Mouse (Mus musculus) forebrain, embryonic 16.5 days (tissue): ENCODE measurements around the gene Cadm3. TPM values are rescaled to one million over a fixed set of nuclear protein-coding genes. Genes with fewer than 3 reads are reported as not detected.

Experiments
- ATAC-seq: fragments of 200-750 bp; cut with Nextera tagmentation; 2 replicates; pipeline ENCODE4 v1.8.0; 2017; ENCODE audit warnings: mild to moderate bottlenecking, moderate library complexity
- H3K27ac ChIP-seq: fragments of 300-500 bp; sonication (generic); 2 replicates; pipeline ENCODE4 v1.5.1; 2014; ENCODE audit warnings: low read length, control low read depth
- H3K27me3 ChIP-seq: fragments of 300-500 bp; sonication (generic); replicated peaks from 2 replicates; pipeline ENCODE4 v1.6.1; 2014; ENCODE audit warnings: low read length; ENCODE audit not compliant: control insufficient read depth, insufficient read depth
- H3K36me3 ChIP-seq: fragments of 300-500 bp; sonication (generic); 2 replicates; pipeline ENCODE4 v1.6.1; 2014; ENCODE audit not compliant: control insufficient read depth, insufficient read depth
- H3K4me1 ChIP-seq: fragments of 300-500 bp; sonication (generic); replicated peaks from 2 replicates; pipeline ENCODE4 v1.6.1; 2014; ENCODE audit warnings: low read length; ENCODE audit not compliant: control insufficient read depth, insufficient read depth
- H3K4me2 ChIP-seq: fragments of 300-500 bp; sonication (generic); 2 replicates; pipeline ENCODE4 v1.6.1; 2014; ENCODE audit warnings: mild to moderate bottlenecking, low read length, control low read depth
- H3K4me3 ChIP-seq: fragments of 300-500 bp; sonication (generic); replicated peaks from 2 replicates; pipeline ENCODE4 v1.5.1; 2014; ENCODE audit warnings: mild to moderate bottlenecking, low read length, control low read depth
- H3K9ac ChIP-seq: fragments of 300-500 bp; sonication (generic); replicated peaks from 2 replicates; pipeline ENCODE4 v1.6.1; 2014; ENCODE audit warnings: low read depth, low read length, control low read depth
- H3K9me3 ChIP-seq: fragments of 300-500 bp; sonication (generic); 2 replicates; pipeline ENCODE4 v1.6.1; 2016; ENCODE audit warnings: low read length; ENCODE audit not compliant: control insufficient read depth
- WGBS: fragments of 180-500 bp; shearing (Covaris S2); extraction: QIAGEN DNeasy Blood & Tissue Kit; methylation state at CpG from one replicate; pipeline ENCODE4 v1.1.7; 2014; 5-methylcytosine and 5-hydroxymethylcytosine counted together
- polyA plus RNA-seq: library from polyadenylated mRNA; unstranded; fragments of >200 nt; fragmentation: Nextera tagmentation; extraction: Ambion mirVana; gene quantifications from 2 replicates; pipeline ENCODE4 v1.2.1, GENCODE M21; 2015

The Cadm3 gene
- 33.8 and 47.1 TPM in 2 replicates for polyA plus RNA-seq

DNA sequence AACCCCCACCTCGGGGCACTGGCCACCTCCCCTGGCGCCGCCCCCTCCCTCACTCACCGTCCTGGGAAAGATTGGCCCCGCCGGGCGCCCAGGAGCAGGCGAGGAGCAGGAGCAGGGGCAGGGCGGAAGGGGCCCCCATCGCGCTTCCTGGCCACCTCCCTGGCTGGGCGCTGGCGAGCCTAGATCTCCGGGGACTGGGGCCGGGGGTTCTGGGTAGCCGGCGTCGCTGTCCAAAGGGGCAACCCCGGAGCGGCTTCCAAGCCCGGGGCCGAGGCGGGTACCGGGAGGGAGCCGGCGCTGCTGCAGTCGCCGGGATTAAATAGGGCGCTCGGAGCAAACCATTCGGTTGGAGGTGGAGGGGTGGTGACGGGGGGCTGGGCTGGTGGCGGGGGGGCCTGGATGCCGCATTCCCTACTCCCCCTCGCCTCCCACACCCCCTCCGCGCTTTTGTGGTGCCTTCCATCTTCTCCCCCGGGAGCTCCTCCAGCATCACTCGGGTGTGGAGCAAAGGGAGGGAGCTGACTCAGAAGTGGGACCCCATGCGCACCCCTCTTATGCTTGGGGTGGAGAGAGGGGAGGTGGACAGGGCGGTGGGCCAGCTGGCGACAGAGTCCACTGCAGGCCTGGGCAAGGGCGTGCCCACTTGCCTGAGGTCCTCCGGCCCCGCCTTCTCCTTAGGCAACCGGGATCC is at the start of gene Cadm3:
TSS of gene Cadm3 (minus strand) at position 340 of the 691 bp plus-strand sequence.
- H3K36me3 ChIP-seq: no peaks in the 10 kb centered on the region
- peak; percentile 89 for ATAC-seq
- H3K9ac ChIP-seq: peak within 1 kb of the TSS; percentile 96
- H3K4me3 ChIP-seq: peak within 1 kb of the TSS; percentile 99
- 0% methylated on average over 28 of the region's 46 CpGs for WGBS
- H3K4me1 ChIP-seq: peaks cover 27% of the 10 kb centered on the region
- no peaks in the 10 kb centered on the region for H3K9me3 ChIP-seq
- no peaks in the 10 kb centered on the region for H3K27me3 ChIP-seq
- H3K4me2 ChIP-seq: peak within 1 kb of the TSS; percentile 79
- peak within 1 kb of the TSS; percentile 89 for H3K27ac ChIP-seq

DNA sequence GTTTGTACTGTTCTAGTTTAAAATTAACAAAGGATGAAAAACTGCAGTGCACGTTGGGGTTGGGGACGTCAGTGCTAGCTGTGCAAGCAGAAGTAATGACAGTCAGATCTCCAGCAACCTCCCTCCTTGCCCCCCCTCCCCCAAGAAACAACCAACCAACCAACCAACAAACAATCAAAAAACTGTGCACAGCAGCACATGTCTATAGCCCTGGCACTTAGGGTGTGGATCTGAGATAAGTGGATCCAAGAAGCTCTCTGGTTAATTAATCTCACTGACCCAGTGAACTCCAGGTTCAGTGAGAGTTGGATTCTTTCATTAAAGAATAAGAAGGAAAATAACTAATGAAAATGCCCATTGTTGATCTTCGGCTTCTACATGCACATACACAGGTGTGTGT is 47.1 kb upstream of the Cadm3 start:
- no peak for ATAC-seq
- Histone ChIP-seq H3K27me3 (no peaks in the 10 kb centered on the region), H3K9ac (no peak overlapping the region), H3K27ac (no peak overlapping the region), H3K4me1 (no peaks in the 10 kb centered on the region), H3K4me3 (no peak overlapping the region), H3K9me3 (no peaks in the 10 kb centered on the region), H3K4me2 (no peak overlapping the region), H3K36me3 (no peaks in the 10 kb centered on the region)
- WGBS: 61% methylated on average over 3 of the region's 3 CpGs

DNA sequence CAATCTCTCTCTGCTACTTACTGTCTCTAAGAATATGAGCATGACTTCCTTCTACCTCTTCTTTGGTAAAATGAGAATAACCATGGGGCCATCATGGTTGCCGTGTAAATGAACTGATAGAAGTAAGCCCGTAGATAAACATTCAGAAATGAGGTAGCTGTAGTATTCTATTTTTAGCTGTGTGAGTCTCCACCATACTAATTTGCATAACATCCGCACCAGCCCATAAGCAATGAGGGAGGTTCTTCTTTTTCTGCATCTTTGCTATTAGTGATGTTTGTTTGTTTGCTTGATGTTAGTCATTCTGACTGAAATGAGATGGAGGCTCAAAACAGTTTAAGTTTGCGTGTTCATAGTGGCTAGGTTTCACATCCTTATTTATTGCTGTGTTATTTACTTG is 44.4 kb upstream of the Cadm3 start:
- no peak for ATAC-seq
- Histone ChIP-seq H3K9ac (no peak overlapping the region), H3K4me2 (no peak overlapping the region), H3K9me3 (no peaks in the 10 kb centered on the region), H3K27ac (no peak overlapping the region), H3K4me3 (no peak overlapping the region), H3K36me3 (no peaks in the 10 kb centered on the region), H3K4me1 (no peaks in the 10 kb centered on the region), H3K27me3 (no peaks in the 10 kb centered on the region)
- WGBS: 82% methylated on average over 4 of the region's 4 CpGs

DNA sequence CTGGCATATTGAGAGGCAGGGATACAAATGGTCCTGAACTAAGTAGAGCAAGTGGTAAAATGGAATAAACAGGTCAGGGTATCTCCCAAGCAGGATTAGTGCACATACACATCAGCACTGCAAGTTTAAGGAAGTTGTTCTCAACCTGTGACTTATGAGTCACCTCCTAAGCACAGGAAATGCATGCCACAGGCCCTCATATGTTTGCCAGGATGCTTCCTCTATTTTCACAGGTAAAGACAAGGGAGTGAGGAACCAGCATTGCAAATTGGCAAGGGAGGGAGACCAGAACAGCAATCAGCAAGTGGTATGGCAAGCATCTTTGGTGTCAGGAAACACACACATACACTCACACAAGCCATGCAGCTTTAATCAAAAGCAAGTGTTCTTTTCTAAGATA is 41.6 kb upstream of the Cadm3 start:
- no peak for ATAC-seq

DNA sequence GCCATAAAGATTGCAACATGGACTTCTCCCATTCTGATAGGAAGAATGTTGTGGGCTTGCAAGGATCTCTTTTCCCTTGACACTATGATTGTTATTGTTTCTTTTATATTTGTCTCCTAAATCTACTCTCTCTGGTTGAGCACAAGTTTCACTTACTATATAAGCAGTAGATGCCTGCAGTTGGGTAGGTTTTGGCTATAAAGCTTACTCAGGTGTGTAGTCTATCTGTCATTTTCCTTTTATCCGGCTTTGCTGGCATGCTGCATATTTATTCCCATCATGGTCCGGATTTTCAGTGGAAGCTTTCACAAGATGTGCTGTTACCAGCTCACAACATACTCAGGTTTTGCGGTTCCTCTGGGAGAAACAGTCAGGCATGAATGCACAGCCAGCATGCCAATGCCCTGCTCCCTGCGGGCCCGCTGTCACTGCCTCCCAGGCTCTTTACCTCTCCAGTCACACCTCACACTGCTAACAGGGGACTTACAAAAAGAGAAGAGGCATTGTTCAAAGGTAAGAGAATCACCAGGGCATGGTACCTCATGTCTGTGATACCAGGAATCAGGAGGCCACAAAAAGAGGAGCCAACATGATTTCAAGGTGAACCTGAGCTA is 37.3 kb upstream of the Cadm3 start:
- Histone ChIP-seq H3K36me3 (no peaks in the 10 kb centered on the region), H3K4me2 (no peak overlapping the region), H3K9me3 (no peaks in the 10 kb centered on the region), H3K4me3 (no peak overlapping the region), H3K4me1 (no peaks in the 10 kb centered on the region), H3K27ac (no peak overlapping the region), H3K9ac (no peak overlapping the region), H3K27me3 (no peaks in the 10 kb centered on the region)
- 90% methylated on average over 5 of the region's 5 CpGs for WGBS
- ATAC-seq: no peak

More for the DNA sequence above, 41.6 kb upstream of the Cadm3 start:
- no peak overlapping the region for H3K4me3 ChIP-seq
- no peaks in the 10 kb centered on the region for H3K36me3 ChIP-seq
- no peak overlapping the region for H3K9ac ChIP-seq
- H3K4me2 ChIP-seq: no peak overlapping the region
- no peaks in the 10 kb centered on the region for H3K27me3 ChIP-seq
- H3K27ac ChIP-seq: no peak overlapping the region
- H3K4me1 ChIP-seq: no peaks in the 10 kb centered on the region
- H3K9me3 ChIP-seq: no peaks in the 10 kb centered on the region

DNA sequence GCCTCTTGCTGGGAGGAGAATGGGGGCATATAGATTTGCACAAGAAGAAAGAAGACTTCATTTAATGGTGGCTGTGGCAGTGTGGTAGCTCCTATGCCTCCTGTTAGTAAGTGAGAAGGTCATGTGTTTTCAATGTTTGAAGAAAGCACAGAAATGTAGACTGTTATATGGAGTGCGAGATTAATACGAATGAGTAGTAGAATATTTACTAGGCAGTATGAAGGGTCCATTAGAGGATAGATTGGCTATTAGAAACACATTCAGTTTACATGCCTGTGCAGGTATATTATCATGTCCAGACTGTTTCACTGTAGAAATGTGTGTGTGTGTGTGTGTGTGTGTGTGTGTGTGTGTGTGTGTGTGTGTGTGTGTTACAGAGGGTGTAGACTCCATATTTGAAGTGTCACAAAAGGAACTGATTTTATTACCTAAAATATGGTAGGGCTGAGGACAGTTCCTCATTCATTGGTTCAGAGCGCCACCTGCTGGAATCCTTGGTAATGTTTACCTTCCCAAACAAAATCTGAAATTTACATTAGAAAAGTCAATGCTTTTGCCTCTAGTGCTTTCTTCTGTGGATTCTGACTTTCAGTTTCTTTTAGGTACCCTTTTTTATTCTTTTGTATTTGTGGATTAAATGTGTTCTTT is 31.0 kb upstream of the Cadm3 start:
- H3K4me3 ChIP-seq: no peak overlapping the region
- ATAC-seq: peak; percentile 92
- no peak overlapping the region for H3K9ac ChIP-seq
- no peaks in the 10 kb centered on the region for H3K9me3 ChIP-seq
- no peaks in the 10 kb centered on the region for H3K36me3 ChIP-seq
- no peaks in the 10 kb centered on the region for H3K4me1 ChIP-seq
- H3K27ac ChIP-seq: no peak overlapping the region
- WGBS: 45% methylated on average over 3 of the region's 3 CpGs
- H3K4me2 ChIP-seq: no peak overlapping the region
- H3K27me3 ChIP-seq: no peaks in the 10 kb centered on the region

DNA sequence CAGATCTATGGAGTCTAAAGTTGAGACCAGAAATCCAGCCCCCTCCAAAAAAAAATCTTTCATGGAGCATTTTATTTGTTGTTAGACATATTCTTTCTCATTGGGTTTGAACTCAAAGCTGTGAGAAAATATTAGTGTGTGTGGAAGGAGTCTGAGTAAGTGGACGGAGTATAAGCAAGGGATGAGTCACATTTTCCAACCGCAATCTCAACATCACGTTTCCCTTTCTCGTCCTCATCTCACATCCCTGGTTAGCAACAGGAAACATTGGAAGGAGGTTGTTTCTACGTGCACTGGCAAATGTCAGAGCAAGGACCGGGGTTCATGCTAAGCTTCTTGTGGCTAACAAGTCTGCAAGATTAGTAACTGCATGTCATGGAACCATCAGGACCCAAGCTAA is 24.3 kb upstream of the Cadm3 start:
- no peak overlapping the region for H3K4me2 ChIP-seq
- no peaks in the 10 kb centered on the region for H3K9me3 ChIP-seq
- no peak overlapping the region for H3K9ac ChIP-seq
- 92% methylated on average over 6 of the region's 6 CpGs for WGBS
- H3K27ac ChIP-seq: no peak overlapping the region
- no peaks in the 10 kb centered on the region for H3K27me3 ChIP-seq
- no peaks in the 10 kb centered on the region for H3K36me3 ChIP-seq
- peaks cover 16% of the 10 kb centered on the region; the same call in 1 of the 2 replicates for H3K4me1 ChIP-seq
- H3K4me3 ChIP-seq: no peak overlapping the region
- ATAC-seq: no peak

DNA sequence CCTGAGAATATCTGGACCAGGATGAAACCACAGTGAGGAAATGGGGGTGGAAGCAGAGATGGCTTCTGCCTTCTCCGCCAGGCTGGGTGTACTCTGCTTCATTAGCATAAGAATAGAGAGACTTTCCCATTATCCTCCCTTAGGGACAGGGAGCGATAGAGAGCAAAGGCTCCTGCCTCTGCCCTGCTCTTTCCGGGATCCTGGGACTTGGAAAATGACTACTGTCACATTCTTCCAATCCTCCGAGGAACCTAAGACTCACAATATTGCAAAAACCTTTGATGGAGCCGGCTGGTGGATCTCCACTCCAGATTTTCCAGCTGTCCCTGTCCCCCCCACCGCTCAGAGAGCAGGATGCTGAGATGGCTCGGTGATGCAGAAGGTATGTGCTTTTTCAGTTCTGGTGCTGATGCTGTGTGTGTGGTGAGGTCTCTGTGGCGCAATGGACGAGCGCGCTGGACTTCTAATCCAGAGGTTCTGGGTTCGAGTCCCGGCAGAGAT is 22.5 kb upstream of the Cadm3 start:
- peak overlapping the region; percentile 42 for H3K9ac ChIP-seq
- peak overlapping the region; percentile 42 for H3K4me2 ChIP-seq
- no peaks in the 10 kb centered on the region for H3K9me3 ChIP-seq
- H3K4me3 ChIP-seq: peak overlapping the region; percentile 44
- H3K4me1 ChIP-seq: peaks cover 16% of the 10 kb centered on the region; the same call in 1 of the 2 replicates
- no peaks in the 10 kb centered on the region for H3K27me3 ChIP-seq
- H3K36me3 ChIP-seq: no peaks in the 10 kb centered on the region
- H3K27ac ChIP-seq: peak overlapping the region; percentile 91
- peak; percentile 96 for ATAC-seq
- WGBS: under 1% methylated on average over 13 of the region's 13 CpGs

DNA sequence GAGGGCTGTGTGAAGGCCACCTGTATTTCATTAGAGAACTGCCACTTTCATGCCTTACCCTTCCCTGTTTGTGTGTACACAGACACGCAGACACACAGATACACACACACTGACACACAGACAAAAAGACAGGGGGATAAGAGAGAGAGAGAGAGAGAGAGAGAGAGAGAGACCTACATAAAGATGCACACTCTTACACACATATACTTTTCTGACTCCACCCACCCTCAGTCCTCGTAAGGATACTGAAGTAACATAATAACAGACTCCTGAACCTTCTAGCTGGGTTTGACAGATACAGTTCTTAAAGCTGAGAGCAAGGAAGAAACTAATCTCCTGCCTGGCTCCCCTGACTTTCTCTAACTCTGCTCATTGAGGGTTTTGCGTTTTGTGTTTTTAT is 21.9 kb upstream of the Cadm3 start:
- H3K4me3 ChIP-seq: peak overlapping the region; percentile 44
- peaks cover 16% of the 10 kb centered on the region; the same call in 1 of the 2 replicates for H3K4me1 ChIP-seq
- no peaks in the 10 kb centered on the region for H3K27me3 ChIP-seq
- peak overlapping the region; percentile 42 for H3K4me2 ChIP-seq
- peak overlapping the region; percentile 42 for H3K9ac ChIP-seq
- H3K9me3 ChIP-seq: no peaks in the 10 kb centered on the region
- no peaks in the 10 kb centered on the region for H3K36me3 ChIP-seq
- peak; percentile 66 for ATAC-seq
- 7% methylated on average over 3 of the region's 3 CpGs for WGBS
- peak overlapping the region; percentile 91 for H3K27ac ChIP-seq
